Mouse (Mus musculus) liver, adult 2 months (tissue): ENCODE results near the gene Ankrd50.

Experiments used
- CTCF ChIP-seq: fragments of 200-500 bp; IDR thresholded peaks from 2 replicates; pipeline ENCODE4 v1.5.1; 2011; ENCODE audit warnings: low read depth, low read length, control low read depth
- POLR2A ChIP-seq: fragments of 200-500 bp; IDR thresholded peaks from 2 replicates; pipeline ENCODE4 v1.6.1; 2011; ENCODE audit warnings: low read length, control low read depth; ENCODE audit not compliant: insufficient read depth; ENCODE audit errors: extremely low read depth

- no peak for TF ChIP-seq CTCF
- TF ChIP-seq POLR2A: no peak
Measured at GRCm38 (mm10) chr3:38443875-38444274, 40.8 kb downstream of the Ankrd50 start.
